Mouse (Mus musculus): ENCODE measurements around the gene Kif1b.
A peak's percentile ranks its signal among the peaks of the same experiment; 100 is the strongest.
"Not testable (repeated sequence)": the region's sequence is repeated elsewhere in the genome, so short reads cannot be mapped to it uniquely, and the experiment has no call there.

The Kif1b gene

GRCm38 (mm10) chr4:149220042-149220473 lies 87.4 kb downstream of the Kif1b start:
- peak; percentile 5 for DNase-seq (ENCODE audit: low read depth)

GRCm38 (mm10) chr4:149219401-149220041 lies 88.0 kb downstream of the Kif1b start:
- no peak for DNase-seq (ENCODE audit: low read depth)

GRCm38 (mm10) chr4:149218476-149218875 lies 89.0 kb downstream of the Kif1b start:
- no peak for DNase-seq (ENCODE audit: low read depth)

DNA sequence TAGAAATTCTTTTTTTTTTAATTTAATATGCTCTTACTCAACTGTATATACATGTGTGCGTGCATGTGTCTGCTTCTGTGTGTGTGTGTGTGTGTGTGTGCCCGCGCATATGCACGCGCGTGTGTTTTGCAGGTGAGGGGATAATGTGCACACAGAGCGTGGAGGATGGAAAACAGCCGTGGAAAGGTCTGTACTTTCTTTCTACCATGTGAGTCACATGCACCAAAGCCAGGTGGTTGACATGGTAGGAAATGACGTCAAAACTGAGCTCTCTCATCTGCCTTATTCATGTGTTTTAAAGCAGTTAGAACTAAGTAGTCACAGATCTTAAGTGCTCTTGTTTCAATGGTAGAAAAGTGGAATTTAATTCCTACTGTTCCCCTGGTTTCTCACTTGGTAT lies 91.5 kb downstream of the Kif1b start:
- DNase-seq (ENCODE audit: low read depth): no peak

DNA sequence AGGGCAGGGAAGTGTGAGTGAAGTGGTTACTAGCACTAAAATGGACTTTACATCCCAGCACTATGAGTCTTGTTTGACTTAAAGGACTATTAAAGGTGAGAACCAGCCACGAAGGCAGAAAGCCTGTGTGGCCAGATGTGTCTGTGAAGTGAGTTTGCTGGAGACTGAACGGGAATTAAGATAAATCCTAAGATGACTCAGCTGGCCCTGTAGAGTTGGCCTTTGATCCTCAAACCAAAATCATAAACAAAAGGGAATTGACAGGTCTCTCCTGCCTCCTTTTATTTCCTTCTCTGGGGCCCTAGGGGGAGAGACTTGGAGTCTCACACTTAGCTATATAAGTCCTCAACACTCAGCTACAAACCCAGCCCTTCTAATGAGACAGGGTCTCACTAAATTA lies 92.1 kb downstream of the Kif1b start:
- peak; percentile 41 for DNase-seq (ENCODE audit: low read depth)

GRCm38 (mm10) chr4:149214468-149214867 lies 93.0 kb downstream of the Kif1b start:
- not testable (repeated sequence) for DNase-seq (ENCODE audit: low read depth)

DNA sequence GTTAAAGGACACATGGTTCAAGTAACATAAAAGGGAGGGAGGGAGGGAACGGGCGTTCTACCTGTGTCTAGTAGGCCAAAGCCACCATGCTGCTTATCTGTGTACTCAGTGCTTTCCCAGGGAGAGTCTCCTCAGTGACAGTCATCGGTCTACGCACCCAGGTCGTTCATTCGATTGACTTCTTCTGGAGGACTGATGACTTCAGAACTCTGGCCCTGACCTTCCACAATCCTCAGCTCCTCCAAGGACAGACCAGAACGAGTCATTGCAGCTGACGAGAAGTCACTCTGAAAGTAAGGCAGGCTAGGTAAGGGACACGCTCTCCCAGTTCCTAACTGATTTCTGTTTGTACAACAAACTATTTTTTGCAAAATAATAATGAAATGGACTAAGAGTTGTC lies 94.0 kb downstream of the Kif1b start:
- no peak for DNase-seq (ENCODE audit: low read depth)

GRCm38 (mm10) chr4:149211441-149211840 lies 96.1 kb downstream of the Kif1b start:
- not testable (repeated sequence) for DNase-seq (ENCODE audit: low read depth)

GRCm38 (mm10) chr4:149202467-149202866 lies 105.0 kb downstream of the Kif1b start:
- DNase-seq (ENCODE audit: low read depth): no peak

- no peak for DNase-seq (ENCODE audit: low read depth)
Measured at GRCm38 (mm10) chr4:149201110-149201509, 106.4 kb downstream of the Kif1b start.

GRCm38 (mm10) chr4:149197180-149197579 lies 110.3 kb downstream of the Kif1b start:
- no peak for DNase-seq (ENCODE audit: low read depth)

DNA sequence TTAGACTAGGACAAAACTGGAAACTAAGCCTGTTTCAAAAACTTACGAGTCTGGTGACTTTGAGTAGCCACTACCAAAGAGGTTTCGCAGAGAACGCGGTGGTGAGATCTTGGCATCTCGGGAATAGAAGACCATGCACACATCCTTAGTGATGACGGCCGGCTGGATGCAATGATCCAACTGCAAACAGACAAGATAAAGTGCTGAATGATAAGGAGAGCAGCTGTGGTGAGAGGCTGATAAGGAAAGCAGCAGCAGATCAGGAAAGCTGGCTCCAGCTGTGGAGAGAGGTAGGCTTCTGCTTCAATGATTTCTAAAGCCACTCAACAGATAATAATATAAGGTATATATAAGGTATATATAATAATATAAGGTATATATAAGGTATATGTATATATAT lies 116.4 kb downstream of the Kif1b start:
- no peak for DNase-seq (ENCODE audit: low read depth)

- no peak for DNase-seq (ENCODE audit: low read depth)
Measured at GRCm38 (mm10) chr4:149188563-149188962, 118.9 kb downstream of the Kif1b start.

GRCm38 (mm10) chr4:149182755-149183154 lies 124.7 kb downstream of the Kif1b start:
- DNase-seq (ENCODE audit: low read depth): peak; percentile 48

- DNase-seq (ENCODE audit: low read depth): no peak
Measured at GRCm38 (mm10) chr4:149182192-149182591, 125.3 kb downstream of the Kif1b start.

DNA sequence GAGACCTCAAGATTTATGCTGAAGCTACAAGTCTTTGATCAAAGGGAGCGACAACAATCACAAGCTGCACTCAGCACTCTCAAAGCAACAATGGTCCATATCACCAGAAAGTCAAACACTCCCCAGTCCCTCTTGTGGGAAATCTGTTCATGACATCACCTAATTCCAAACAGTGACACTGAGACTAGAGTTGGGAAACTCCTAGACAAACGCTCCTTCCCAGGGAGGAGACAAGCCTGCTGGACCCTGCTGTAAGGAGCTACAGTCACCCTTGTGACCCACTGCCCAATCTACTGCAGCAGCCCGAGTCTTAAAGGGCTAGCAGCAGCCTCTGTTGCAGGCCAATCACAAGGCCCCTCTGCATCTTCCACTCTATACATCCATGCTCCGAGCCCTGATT lies 127.9 kb downstream of the Kif1b start:
- no peak for DNase-seq (ENCODE audit: low read depth)

DNA sequence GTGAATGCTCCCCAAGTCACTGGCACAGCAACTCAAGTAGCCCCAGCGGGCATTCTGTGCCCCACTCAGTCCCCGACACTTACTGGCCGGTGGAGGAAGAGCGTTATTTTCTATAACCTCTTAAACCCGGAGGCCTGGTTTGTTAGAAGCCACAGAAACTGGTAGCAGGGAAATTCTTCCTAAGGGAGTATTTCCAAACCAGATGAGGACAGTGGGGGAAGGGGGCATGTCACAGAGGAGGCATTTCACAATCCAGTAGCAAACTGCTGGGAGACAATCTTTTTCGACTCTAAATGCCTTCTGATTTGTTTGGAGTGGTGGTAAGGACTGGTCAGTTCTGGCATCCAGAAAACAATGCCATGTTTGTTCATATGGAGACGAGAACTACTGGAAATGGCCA lies 128.3 kb downstream of the Kif1b start:
- DNase-seq (ENCODE audit: low read depth): no peak

DNA sequence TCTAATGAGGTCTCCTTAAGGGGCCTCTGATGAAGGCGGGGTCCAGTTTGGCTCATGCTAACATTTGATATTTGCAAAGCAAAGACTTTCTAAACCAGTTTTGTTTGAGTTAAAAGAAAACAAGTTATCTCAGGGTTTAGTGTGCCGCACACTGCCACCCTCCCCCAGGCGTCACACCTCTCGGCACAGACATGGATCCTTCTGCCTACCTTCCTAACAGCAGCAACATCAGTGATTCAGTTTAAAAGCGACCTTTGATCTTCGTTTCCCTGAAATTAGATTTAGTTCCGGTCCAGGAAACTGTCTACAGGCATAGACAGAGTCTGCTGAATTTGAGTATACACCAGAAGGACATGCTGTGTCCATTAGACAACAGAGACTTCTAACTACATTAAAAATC lies 129.2 kb downstream of the Kif1b start:
- no peak for DNase-seq (ENCODE audit: low read depth)

DNA sequence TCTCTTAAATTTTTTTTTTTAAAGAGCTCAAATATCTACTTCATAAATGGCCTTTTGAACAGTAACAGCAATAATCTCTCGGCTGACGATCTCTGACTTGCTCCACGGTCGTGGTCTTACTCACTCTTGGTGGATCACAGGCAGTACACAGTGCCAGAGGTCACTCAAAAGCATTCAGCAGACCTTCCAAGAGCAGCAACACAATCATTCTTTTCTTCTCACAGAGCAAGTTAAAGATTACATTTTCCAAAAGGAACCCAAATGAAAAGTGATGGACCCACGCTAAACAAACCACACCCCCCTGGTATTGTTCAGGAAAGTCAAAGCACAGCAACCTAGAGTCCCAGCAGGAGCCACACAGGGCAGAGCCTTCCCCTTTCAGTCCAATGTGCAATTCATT lies 130.4 kb downstream of the Kif1b start:
- peak; percentile 58 for DNase-seq (ENCODE audit: low read depth)

GRCm38 (mm10) chr4:149176645-149177044 lies 130.8 kb downstream of the Kif1b start:
- peak; percentile 45 for DNase-seq (ENCODE audit: low read depth)

DNA sequence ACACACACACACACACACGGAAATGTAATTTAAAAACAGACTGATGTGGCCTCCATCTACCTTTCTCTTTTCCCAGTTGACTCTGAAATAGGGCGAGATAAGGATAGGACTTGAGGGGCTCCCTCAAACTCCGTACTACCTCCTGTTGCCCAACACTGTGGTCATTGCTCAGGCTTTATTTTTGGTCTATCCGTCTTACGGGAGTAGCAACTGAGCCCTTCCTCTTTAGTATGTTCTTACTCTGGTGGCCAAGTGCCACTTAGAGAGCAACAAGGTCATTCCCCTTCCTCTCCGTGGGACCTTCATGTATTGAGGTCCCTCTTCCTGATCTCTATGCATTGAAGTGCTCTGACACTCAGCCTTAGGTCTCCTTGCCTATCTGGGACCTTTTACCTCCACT lies 133.8 kb downstream of the Kif1b start:
- DNase-seq (ENCODE audit: low read depth): no peak

- peak; percentile 88 for DNase-seq (ENCODE audit: low read depth)
Measured at GRCm38 (mm10) chr4:149172666-149173065, 134.8 kb downstream of the Kif1b start.

DNA sequence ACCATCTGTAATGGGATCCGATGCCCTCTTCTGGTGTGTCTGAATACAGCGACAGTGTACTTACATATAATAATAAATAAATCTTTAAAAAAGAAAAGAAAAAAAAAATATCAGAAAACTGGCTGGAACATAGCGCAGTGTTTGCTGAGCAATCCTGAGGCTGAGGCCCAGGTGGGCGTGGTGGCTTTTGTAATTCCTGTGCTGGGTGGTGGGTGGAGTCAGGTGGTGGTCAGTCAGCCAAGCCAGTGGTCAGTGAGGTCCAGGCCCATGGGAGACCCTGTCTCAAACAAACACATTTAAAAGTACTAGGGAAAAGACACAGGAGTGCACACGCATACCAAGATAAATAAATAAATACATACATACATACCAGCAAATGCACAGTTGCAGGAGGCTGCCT lies 135.4 kb downstream of the Kif1b start:
- peak; percentile 88 for DNase-seq (ENCODE audit: low read depth)

GRCm38 (mm10) chr4:149171581-149171981 lies 135.9 kb downstream of the Kif1b start:
- DNase-seq (ENCODE audit: low read depth): peak; percentile 80

Data from NIH3T3 (cell line).